Mouse (Mus musculus) fibroblast of lung, adult 2 months (primary cell): ENCODE data around the gene Ndufaf4.
"Not testable (repeated sequence)": the region's sequence is repeated elsewhere in the genome, so short reads cannot be mapped to it uniquely, and the experiment has no call there.

Experiments used
- DNase-seq: peaks from one replicate; pipeline ENCODE4 v3.0.0-alpha.2; 2011; ENCODE audit warnings: low read depth

Ndufaf4 gene

GRCm38 (mm10) chr4:24897851-24898515, at the start of gene Ndufaf4:
Gene Ndufaf4 (plus strand): TSS chr4:24898083.
- DNase-seq = peak; percentile 60

DNA sequence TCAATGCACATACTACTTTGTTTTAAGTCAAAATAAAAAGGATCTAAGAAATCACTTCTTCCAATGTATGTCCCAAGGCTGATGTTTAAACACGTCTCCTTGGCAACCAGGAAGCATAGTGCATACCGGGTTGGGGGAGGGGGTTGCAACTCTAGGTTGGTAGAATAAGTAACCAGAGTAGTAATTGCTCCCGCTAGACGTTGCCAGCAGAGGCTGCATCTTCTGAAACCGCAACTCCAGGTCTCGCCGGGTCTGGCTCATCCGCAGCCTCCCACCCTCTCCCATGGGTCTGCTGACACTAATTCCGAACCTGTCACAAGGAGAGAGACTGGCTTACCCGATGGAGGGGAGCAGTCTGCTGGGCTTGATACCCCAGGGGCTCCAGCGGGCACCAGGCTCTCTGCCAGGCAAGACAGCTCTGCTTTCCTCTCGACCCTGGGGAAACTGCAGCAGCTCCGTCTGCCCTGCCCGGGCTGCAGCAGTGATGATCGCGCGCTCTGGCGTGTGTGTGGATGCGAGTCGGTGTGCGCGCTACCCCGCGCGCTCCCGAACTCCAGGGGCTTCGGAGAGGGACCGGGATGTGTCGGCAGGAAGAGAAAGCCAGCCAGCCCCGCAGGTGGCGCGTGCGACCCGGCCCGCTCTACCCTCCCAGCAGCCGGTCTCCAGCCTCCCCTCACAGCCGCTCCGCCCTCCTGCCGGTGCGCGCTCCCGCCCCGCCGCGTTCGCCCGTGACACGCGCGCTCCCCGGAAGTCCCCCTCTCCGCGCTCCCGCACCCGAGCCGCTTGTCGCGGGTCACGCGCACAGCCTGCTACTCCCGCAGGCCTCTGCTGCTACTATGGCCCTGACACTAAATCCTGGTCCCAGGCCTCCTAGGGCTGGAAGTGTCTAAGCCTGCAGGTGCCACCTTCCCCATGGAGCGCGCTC, 47.2 kb upstream of the Ndufaf4 start, which contains the start of gene Klhl32:
TSS of gene Klhl32 (minus strand) at position 724 of the 925 bp plus-strand sequence.
- DNase-seq = no peak

- DNase-seq = no peak
These were observed 32.2 kb upstream of the Ndufaf4 start for GRCm38 (mm10) chr4:24865691-24866090.

- DNase-seq = no peak
These were observed 28.7 kb upstream of the Ndufaf4 start for GRCm38 (mm10) chr4:24869230-24869629.

DNA sequence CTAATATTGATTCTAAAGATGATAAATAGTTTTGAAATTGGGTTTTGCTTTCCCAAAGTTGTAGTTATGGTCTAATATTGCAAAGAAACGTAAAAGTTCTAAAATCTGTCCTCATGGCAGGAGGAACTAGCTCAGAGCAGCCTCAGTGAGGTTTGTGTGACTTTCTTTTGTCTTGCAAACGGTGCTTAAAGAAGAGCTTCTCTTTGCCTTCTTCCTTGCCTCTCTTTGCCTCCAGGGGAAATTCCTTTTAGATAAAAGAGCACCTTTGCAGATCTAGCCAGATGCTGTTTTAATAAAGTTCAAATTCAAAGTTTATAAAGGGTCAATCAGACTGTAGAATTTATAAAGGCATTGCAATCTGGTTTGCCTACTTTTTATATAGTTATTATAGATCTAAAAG, 8.5 kb upstream of the Ndufaf4 start:
- DNase-seq = not testable (repeated sequence)

- DNase-seq = not testable (repeated sequence)
These were observed 5.6 kb upstream of the Ndufaf4 start for GRCm38 (mm10) chr4:24892293-24892692.

DNA sequence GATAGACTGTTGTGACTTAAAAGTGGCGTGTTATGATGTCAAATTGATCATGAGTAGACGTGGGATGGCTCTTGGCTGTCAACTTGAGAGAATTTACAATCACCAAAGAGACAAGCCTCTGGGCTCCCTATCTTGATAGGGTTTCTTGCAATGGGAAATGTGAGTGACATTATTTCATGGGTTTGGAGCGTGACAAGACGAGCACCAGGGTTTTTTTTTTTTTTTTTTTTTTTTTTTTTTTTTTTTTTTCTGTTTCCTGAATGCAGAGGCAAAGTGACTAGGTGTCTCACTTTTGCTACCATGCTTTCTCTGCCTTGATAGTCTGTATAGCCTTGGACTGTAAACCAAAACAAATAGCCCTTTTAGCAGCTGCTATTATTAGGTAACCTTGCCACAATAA, 3.3 kb upstream of the Ndufaf4 start:
- DNase-seq = no peak

GRCm38 (mm10) chr4:24896829-24897228, 1.1 kb upstream of the Ndufaf4 start:
- peak; percentile 19 for DNase-seq

DNA sequence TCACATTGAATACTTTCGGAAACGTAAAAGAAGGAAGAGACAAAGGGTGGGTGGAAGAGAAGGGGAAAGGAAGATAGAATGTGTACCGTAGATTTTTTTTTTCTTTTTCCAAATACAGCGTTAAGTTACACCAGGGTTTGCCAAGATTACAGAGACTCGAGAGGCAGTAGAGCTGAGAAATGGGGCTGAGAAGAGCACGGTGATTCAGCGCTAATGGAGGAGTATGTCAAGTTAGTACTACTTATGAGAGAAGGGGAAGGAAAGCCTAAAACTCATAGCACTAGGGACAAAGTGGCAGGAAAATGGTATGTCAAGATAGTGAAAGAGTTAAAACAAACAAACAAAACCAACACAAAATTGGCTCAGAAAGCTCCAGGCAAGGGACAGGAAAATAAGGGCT, 532 bp upstream of the Ndufaf4 start:
- DNase-seq = no peak

GRCm38 (mm10) chr4:24898636-24899035, 753 bp downstream of the Ndufaf4 start:
- DNase-seq = no peak

GRCm38 (mm10) chr4:24899146-24899545, 1.3 kb downstream of the Ndufaf4 start:
- no peak for DNase-seq

- DNase-seq = no peak
These were observed 9.9 kb downstream of the Ndufaf4 start for GRCm38 (mm10) chr4:24907745-24908144.

DNA sequence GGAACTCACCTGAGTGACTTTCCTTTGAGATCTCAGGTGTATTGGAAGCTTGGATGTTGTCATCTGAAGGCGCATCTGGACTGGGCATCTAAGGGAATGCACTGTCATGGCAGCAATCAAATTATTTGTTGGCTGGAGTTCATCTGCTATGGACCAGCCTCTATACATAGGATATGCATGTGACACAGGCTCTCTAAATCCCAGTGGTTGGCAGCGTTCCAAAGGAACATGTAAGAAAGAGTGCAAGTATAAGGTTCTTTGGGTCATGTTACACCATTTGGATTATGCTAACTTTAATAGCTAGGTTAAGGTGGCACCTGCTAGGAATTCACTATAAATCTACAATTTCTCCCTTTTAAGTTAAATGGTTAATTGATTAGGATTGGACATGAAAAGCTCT, 17.7 kb downstream of the Ndufaf4 start:
- no peak for DNase-seq

GRCm38 (mm10) chr4:24920006-24920577, 22.2 kb downstream of the Ndufaf4 start:
- DNase-seq = no peak

DNA sequence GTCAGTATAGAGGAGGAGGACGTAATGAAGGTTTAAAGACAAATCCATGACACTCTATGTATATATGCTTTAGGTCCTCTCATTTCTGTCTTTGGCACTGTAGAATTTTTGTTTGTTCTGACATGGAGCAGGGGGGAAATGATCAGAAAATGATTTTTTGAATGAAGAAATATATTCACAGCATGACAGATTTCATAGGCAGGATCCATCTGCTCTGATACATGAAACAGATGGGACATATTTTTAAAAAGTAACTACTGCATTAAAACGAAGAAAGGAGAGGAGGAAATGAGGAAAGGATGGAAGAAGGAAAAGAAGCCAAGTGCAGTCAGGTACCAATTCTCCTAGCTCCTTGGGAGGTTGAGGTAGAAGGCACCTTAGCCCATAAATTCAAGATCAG, 26.8 kb downstream of the Ndufaf4 start:
- DNase-seq = no peak

- DNase-seq = no peak
These were observed 30.4 kb downstream of the Ndufaf4 start for GRCm38 (mm10) chr4:24928260-24928780.

DNA sequence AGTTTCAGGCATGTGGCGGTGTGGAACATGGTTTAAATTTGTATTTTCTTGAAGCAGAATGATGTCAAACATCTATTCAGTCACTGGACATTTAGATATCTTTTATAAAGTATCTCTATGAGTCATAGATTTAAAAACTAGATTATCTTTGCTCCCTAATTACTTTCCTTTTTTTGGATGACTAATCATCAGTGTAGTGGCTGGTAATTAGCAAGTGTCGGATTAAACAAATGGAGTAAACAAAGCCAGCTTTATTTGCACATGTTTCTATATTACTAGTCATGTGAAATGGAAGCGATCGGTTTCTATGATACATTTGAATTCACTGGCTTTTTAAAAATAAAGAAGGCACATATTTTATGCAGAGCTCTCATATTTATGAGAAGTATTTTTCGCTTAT, 31.0 kb downstream of the Ndufaf4 start:
- no peak for DNase-seq

- DNase-seq = no peak
These were observed 45.0 kb downstream of the Ndufaf4 start for GRCm38 (mm10) chr4:24942728-24943424.
